Mouse (Mus musculus) myocyte (in vitro differentiated cells): ENCODE results near the gene Sec22c.

Source experiments
- CEBPB ChIP-seq: IDR thresholded peaks from 2 replicates; pipeline ENCODE4 v1.6.1; 2011; ENCODE audit warnings: mild to moderate bottlenecking, moderate library complexity; ENCODE audit not compliant: poor library complexity, insufficient read depth, severe bottlenecking
- E2F4 ChIP-seq: IDR thresholded peaks from one replicate; pipeline ENCODE4 v1.6.1; 2011; ENCODE audit warnings: mild to moderate bottlenecking, control low read depth, moderate library complexity; ENCODE audit not compliant: insufficient read depth
- POLR2A ChIP-seq: IDR thresholded peaks from one replicate; pipeline ENCODE4 v1.6.1; 2011; ENCODE audit warnings: low read depth, mild to moderate bottlenecking, control low read depth, moderate library complexity; ENCODE audit not compliant: insufficient read length
- REST ChIP-seq: IDR thresholded peaks from one replicate; pipeline ENCODE4 v1.6.1; 2011; ENCODE audit warnings: mild to moderate bottlenecking, control low read depth, moderate library complexity; ENCODE audit not compliant: insufficient read depth, insufficient read length
- TCF12 ChIP-seq: IDR thresholded peaks from one replicate; pipeline ENCODE4 v1.6.1; 2011; ENCODE audit warnings: mild to moderate bottlenecking, control low read depth; ENCODE audit not compliant: poor library complexity, insufficient read depth, severe bottlenecking
- USF1 ChIP-seq: IDR thresholded peaks from one replicate; pipeline ENCODE4 v1.6.1; 2011; ENCODE audit warnings: low read depth, mild to moderate bottlenecking, control low read depth, moderate library complexity

GRCm38 (mm10) chr9:121754624-121755023 is 49.3 kb upstream of the Sec22c start:
- TF ChIP-seq TCF12: no peak
- no peak for TF ChIP-seq POLR2A
- TF ChIP-seq E2F4: no peak
- TF ChIP-seq REST: no peak
- TF ChIP-seq CEBPB: no peak
- TF ChIP-seq USF1: no peak
